Mouse (Mus musculus): Measurements from ENCODE around the gene Npy5r. TPM values are rescaled to one million over a fixed set of nuclear protein-coding genes. Genes with fewer than 3 reads are reported as not detected.
A peak's percentile ranks its signal among the peaks of the same experiment; 100 is the strongest.

The Npy5r gene
- polyA plus RNA-seq (2014; fragmentation: Nextera tagmentation; extraction: Ambion mirVana), result 0.14 TPM in 1 of 2 replicates, not detected in the other

DNA sequence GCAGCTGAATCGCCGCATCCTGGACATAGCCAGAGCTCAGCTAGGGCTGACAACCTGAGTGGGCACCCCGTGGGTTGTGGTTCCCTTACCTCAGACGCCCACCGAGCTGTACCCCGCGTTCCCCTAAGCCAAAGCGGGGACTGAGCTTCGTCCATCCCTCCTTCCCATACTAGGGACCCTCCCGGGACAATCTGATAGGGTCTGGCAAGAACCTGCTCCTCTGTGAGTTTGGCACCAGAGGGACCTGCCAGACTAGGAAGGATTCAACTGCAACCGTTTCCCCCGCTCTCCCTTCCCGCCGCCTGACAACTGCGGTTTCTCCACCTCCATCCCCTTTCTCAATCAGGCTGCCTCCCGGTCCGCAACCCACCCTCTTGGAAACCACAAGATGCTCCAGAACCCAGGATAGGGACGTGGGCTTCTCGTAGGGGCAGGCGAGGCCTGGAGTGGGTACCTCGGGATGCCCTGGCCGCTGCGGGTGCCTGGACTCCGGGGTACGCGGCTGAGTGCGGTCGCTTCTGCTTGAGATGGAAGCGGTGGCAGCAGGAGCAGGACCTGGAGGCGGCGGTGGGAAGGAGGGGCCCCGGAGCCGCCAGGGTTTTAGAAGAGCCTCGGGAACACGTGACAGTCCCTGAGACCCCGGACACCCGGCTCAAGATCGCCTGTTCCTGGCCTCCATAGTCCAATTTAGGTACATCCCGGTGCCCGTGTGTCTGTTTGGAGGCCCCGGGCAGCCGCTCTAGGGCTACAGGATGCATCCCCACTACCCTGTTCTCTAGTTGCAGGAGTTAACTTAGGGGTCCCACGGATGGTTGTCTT lies at the start of gene Npy5r:
Gene Npy5r (minus strand): TSS at position 618 of the 819 bp plus-strand sequence.
- no peaks in the 10 kb centered on the region for H3K4me1 ChIP-seq (ENCODE audit: control insufficient read depth, insufficient read depth, low read length)
- 0 out of 2 replicates have a peak, but pooled peaks cover 5% of the 10 kb centered on the region for H3K27me3 ChIP-seq (ENCODE audit: control insufficient read depth, insufficient read depth, low read length)
- H3K9ac ChIP-seq (replicated peaks; ENCODE audit: low read depth, low read length), result no peak within 1 kb of the TSS
- H3K9me3 ChIP-seq (ENCODE audit: control insufficient read depth, low read depth, low read length), result no peaks in the 10 kb centered on the region
- H3K27ac ChIP-seq (ENCODE audit: low read length), result no peak within 1 kb of the TSS
- WGBS, result 2% methylated on average over 43 of the region's 43 CpGs
- no peaks in the 10 kb centered on the region for H3K36me3 ChIP-seq (ENCODE audit: control insufficient read depth, insufficient read depth, low read length)
- H3K4me2 ChIP-seq (replicated peaks; ENCODE audit: low read depth, low read length), result peak within 1 kb of the TSS; percentile 65
- peak within 1 kb of the TSS; percentile 35 for H3K4me3 ChIP-seq (ENCODE audit: low read depth, low read length)
- ATAC-seq (ENCODE audit: insufficient number of reproducible peaks, insufficient read depth, low FRiP score, low read depth), result peak; percentile 69; the same call in 1 of the 2 replicates

DNA sequence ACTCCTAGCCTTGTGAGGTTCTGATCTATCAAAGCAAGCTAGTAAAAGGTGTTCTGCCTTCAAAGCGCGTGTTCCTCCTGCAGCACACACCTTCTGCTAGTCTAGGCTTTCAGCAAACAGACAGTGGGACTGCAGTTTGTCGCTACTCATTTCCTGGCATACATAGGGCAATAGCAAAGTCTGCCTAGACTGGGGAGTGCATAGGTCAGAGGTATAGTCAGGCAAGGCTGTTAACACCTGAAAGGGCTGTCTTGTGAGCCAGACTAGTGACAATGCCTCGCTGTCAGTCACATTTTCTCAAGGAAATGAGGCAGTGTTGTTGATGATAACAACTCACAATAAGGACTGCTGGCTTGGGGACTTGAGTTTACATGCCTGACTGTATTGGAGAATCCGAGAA lies 44.0 kb upstream of the Npy5r start:
- Histone ChIP-seq H3K27ac (ENCODE audit: low read length) (no peak overlapping the region), H3K4me3 (ENCODE audit: low read depth, low read length) (no peak overlapping the region), H3K36me3 (ENCODE audit: control insufficient read depth, insufficient read depth, low read length) (no peaks in the 10 kb centered on the region), H3K4me2 (replicated peaks; ENCODE audit: low read depth, low read length) (no peak overlapping the region), H3K9ac (replicated peaks; ENCODE audit: low read depth, low read length) (no peak overlapping the region), H3K27me3 (ENCODE audit: control insufficient read depth, insufficient read depth, low read length) (no peaks in the 10 kb centered on the region), H3K4me1 (ENCODE audit: control insufficient read depth, insufficient read depth, low read length) (no peaks in the 10 kb centered on the region), H3K9me3 (ENCODE audit: control insufficient read depth, low read depth, low read length) (no peaks in the 10 kb centered on the region)
- no peak for ATAC-seq (ENCODE audit: insufficient number of reproducible peaks, insufficient read depth, low FRiP score, low read depth)
- 51% methylated on average over 5 of the region's 5 CpGs for WGBS

DNA sequence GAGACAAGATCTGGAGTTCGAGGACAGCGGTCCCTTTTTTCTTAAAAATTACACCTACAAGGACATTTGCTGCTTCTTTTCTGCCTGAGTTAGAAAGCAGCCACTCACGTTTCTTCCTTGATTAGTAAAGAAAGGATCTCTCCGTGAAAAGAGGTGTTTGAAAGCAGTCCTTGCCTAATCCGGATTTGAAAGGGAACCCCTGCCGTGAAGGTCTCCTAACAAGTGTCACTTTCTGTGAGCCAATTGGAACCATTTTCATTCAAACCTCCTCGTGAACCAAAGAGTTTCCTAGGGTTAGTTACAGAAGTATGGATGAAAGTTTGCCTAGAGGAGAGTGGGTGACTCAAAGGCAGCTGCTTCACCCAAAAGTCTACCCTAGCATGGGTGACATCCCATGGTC lies 41.5 kb upstream of the Npy5r start:
- H3K4me2 ChIP-seq (replicated peaks; ENCODE audit: low read depth, low read length), result no peak overlapping the region
- H3K4me1 ChIP-seq (ENCODE audit: control insufficient read depth, insufficient read depth, low read length), result no peaks in the 10 kb centered on the region
- no peak overlapping the region for H3K9ac ChIP-seq (replicated peaks; ENCODE audit: low read depth, low read length)
- no peak overlapping the region for H3K4me3 ChIP-seq (ENCODE audit: low read depth, low read length)
- no peaks in the 10 kb centered on the region for H3K9me3 ChIP-seq (ENCODE audit: control insufficient read depth, low read depth, low read length)
- H3K27ac ChIP-seq (ENCODE audit: low read length), result no peak overlapping the region
- H3K27me3 ChIP-seq (ENCODE audit: control insufficient read depth, insufficient read depth, low read length), result no peaks in the 10 kb centered on the region
- WGBS, result 37% methylated on average over 7 of the region's 7 CpGs
- no peaks in the 10 kb centered on the region for H3K36me3 ChIP-seq (ENCODE audit: control insufficient read depth, insufficient read depth, low read length)
- ATAC-seq (ENCODE audit: insufficient number of reproducible peaks, insufficient read depth, low FRiP score, low read depth), result no peak

DNA sequence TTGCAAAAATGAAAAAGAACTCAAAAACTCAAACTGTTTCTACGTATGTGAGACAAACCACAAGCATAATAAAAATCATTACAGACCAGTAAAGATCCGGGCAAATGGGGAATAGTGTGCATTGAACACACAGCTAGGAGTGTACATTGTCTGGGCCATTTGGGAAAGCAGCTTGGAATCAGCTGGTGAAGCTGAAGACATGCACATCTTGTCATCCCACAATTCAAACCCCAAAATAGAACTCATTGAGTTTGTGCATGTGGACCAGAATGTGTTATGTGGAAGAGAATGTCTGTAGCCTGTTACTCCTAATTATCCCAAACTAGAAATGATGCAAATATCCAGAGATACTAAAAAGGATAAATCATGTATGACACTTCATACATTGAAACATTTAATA lies 34.9 kb upstream of the Npy5r start:
- Histone ChIP-seq H3K9me3 (ENCODE audit: control insufficient read depth, low read depth, low read length) (no peaks in the 10 kb centered on the region), H3K27me3 (ENCODE audit: control insufficient read depth, insufficient read depth, low read length) (no peaks in the 10 kb centered on the region), H3K27ac (ENCODE audit: low read length) (no peak overlapping the region), H3K4me3 (ENCODE audit: low read depth, low read length) (no peak overlapping the region), H3K36me3 (ENCODE audit: control insufficient read depth, insufficient read depth, low read length) (no peaks in the 10 kb centered on the region), H3K9ac (replicated peaks; ENCODE audit: low read depth, low read length) (no peak overlapping the region), H3K4me1 (ENCODE audit: control insufficient read depth, insufficient read depth, low read length) (no peaks in the 10 kb centered on the region), H3K4me2 (replicated peaks; ENCODE audit: low read depth, low read length) (no peak overlapping the region)
- WGBS, result 85% methylated on average over 2 of the region's 2 CpGs
- no peak for ATAC-seq (ENCODE audit: insufficient number of reproducible peaks, insufficient read depth, low FRiP score, low read depth)

DNA sequence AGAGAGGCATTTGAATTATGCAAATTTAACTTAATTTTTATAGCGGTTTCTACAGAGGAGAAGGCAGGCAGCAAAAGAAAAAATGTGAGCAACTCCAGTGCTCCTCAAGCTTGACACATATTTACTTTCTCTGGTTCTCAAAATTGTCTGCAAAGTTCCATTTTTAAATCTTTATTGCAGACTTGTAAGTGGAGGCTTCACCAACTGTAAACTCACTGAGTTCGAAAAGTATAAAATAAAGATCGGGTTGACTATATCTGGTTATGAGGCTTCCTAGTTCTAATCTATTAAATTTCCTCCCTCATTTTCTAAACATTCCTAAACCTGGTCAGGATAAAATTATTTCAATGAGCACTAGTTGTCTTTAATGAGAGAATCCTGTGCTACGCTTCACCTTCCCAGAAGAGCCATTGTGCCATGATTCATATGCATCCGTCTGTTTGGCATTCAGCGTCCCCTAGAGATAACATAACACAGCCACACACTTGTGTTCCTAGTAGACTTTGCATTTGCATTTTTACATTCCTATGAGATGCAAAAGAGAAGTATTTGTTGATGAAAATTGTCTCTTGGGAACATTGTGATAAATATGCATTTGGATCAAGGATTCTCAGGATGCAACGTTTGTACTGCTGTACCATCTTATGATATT lies 26.5 kb upstream of the Npy5r start:
- Histone ChIP-seq H3K36me3 (ENCODE audit: control insufficient read depth, insufficient read depth, low read length) (no peaks in the 10 kb centered on the region), H3K4me2 (replicated peaks; ENCODE audit: low read depth, low read length) (no peak overlapping the region), H3K27ac (ENCODE audit: low read length) (no peak overlapping the region), H3K27me3 (ENCODE audit: control insufficient read depth, insufficient read depth, low read length) (no peaks in the 10 kb centered on the region), H3K4me3 (ENCODE audit: low read depth, low read length) (no peak overlapping the region), H3K9ac (replicated peaks; ENCODE audit: low read depth, low read length) (no peak overlapping the region), H3K4me1 (ENCODE audit: control insufficient read depth, insufficient read depth, low read length) (no peaks in the 10 kb centered on the region), H3K9me3 (ENCODE audit: control insufficient read depth, low read depth, low read length) (no peaks in the 10 kb centered on the region)
- 87% methylated on average over 7 of the region's 7 CpGs for WGBS
- ATAC-seq (ENCODE audit: insufficient number of reproducible peaks, insufficient read depth, low FRiP score, low read depth), result no peak

DNA sequence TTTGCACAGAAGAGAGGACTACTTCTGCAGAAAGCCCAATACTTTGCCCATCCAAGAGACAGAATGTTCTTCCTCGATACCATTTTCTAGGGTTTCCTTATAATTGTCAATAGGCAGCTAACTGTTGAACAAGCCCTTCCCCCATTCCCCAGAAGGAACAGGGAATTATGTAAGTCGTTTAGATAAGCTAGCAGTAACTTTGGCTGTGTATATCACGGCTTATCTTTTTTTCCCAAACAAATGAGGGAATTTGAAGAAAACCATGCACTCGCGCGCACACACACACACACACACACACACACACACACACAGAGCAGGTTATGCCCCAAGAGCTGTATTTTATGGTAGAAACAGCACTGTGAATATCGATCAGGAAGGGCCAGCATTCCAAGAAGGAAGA lies 10.9 kb upstream of the Npy5r start:
- no peak for ATAC-seq (ENCODE audit: insufficient number of reproducible peaks, insufficient read depth, low FRiP score, low read depth)
- Histone ChIP-seq H3K36me3 (ENCODE audit: control insufficient read depth, insufficient read depth, low read length) (no peaks in the 10 kb centered on the region), H3K9ac (replicated peaks; ENCODE audit: low read depth, low read length) (no peak overlapping the region), H3K9me3 (ENCODE audit: control insufficient read depth, low read depth, low read length) (no peaks in the 10 kb centered on the region), H3K4me2 (replicated peaks; ENCODE audit: low read depth, low read length) (no peak overlapping the region; the same call in 1 of the 2 replicates), H3K4me3 (ENCODE audit: low read depth, low read length) (no peak overlapping the region), H3K27me3 (ENCODE audit: control insufficient read depth, insufficient read depth, low read length) (peaks cover 14% of the 10 kb centered on the region; the same call in 1 of the 2 replicates), H3K27ac (ENCODE audit: low read length) (no peak overlapping the region), H3K4me1 (ENCODE audit: control insufficient read depth, insufficient read depth, low read length) (no peaks in the 10 kb centered on the region; the same call in 1 of the 2 replicates)
- 38% methylated on average over 7 of the region's 7 CpGs for WGBS

DNA sequence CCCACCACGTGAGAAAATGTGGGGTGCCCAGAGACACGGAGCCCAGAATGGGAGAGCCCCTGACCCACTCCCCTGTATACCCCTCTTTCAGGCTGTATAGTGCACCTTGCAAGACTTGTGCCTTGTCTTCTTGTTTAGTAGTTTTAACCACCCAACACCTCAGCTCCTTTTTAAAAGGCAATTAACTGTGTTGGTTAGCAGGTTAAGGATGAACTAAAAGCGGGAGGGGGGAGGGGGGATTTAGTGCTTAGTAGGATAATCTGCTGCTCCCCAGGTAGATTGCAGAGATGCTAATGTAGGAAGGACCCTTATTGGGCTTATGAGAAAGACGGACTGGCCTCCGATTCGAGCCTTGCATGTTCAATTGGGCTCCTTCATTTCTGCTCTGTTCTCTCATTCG lies 10.1 kb upstream of the Npy5r start:
- H3K4me2 ChIP-seq (replicated peaks; ENCODE audit: low read depth, low read length), result peak overlapping the region; percentile 56

DNA sequence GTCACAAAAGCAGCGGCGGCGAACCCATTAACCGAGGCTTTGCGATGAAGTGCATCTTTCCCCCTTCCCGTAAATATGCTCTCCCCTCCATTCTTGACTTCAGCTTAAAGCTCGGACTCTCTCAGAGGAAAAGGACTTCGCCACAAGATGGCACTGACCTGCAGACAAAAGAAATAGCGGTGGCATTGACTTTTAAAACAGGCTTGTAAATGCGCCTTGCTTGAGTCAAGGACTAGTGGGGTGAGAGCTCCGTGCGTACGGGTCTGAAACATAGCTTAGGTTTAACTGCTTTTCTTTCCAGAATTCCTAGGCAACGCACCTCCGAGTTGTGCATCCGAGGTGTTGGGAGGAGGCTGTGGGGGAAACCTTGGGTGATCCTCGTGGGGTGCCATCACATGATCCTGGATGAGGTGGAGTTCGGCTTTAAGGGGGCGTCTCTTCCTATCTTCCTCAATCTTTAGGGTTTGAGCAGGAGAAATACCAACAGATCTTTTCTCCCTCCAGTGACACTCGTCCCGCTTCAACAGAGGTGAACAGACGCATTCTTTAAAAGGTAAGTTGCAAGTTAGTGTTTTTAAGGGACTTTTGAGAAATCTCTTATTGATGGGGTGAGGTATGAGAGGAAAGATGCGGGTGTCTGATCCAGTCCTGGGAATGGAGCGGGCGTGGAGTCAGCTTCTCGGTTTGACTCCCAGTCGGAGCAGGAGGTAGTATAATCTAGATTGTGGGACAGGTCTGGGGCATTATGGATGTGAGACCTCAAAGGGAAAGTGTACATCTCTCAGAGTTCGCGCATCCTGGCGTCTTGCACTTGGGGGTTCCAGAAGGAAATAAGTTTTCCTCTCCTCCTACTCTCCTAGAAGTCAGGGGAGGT lies 9.3 kb upstream of the Npy5r start, which contains the start of gene Npy1r:
Gene Npy1r (plus strand): TSS at position 223 of the 874 bp plus-strand sequence.
- WGBS, result under 1% methylated on average over 30 of the region's 30 CpGs
- H3K9ac ChIP-seq (replicated peaks; ENCODE audit: low read depth, low read length), result no peak within 1 kb of the TSS
- H3K36me3 ChIP-seq (ENCODE audit: control insufficient read depth, insufficient read depth, low read length), result no peaks in the 10 kb centered on the region
- H3K4me2 ChIP-seq (replicated peaks; ENCODE audit: low read depth, low read length), result peak within 1 kb of the TSS; percentile 56
- H3K4me3 ChIP-seq (ENCODE audit: low read depth, low read length), result peak within 1 kb of the TSS; percentile 26
- ATAC-seq (ENCODE audit: insufficient number of reproducible peaks, insufficient read depth, low FRiP score, low read depth), result peak; percentile 43; the same call in 1 of the 2 replicates
- H3K27ac ChIP-seq (ENCODE audit: low read length), result no peak within 1 kb of the TSS
- H3K4me1 ChIP-seq (ENCODE audit: control insufficient read depth, insufficient read depth, low read length), result no peaks in the 10 kb centered on the region; the same call in 1 of the 2 replicates
- peaks cover 14% of the 10 kb centered on the region; the same call in 1 of the 2 replicates for H3K27me3 ChIP-seq (ENCODE audit: control insufficient read depth, insufficient read depth, low read length)
- no peaks in the 10 kb centered on the region for H3K9me3 ChIP-seq (ENCODE audit: control insufficient read depth, low read depth, low read length)

More for the DNA sequence above, 10.1 kb upstream of the Npy5r start:
- Histone ChIP-seq H3K9ac (replicated peaks; ENCODE audit: low read depth, low read length) (no peak overlapping the region), H3K9me3 (ENCODE audit: control insufficient read depth, low read depth, low read length) (no peaks in the 10 kb centered on the region), H3K4me1 (ENCODE audit: control insufficient read depth, insufficient read depth, low read length) (no peaks in the 10 kb centered on the region; the same call in 1 of the 2 replicates), H3K27me3 (ENCODE audit: control insufficient read depth, insufficient read depth, low read length) (peaks cover 14% of the 10 kb centered on the region; the same call in 1 of the 2 replicates), H3K27ac (ENCODE audit: low read length) (no peak overlapping the region), H3K36me3 (ENCODE audit: control insufficient read depth, insufficient read depth, low read length) (no peaks in the 10 kb centered on the region), H3K4me3 (ENCODE audit: low read depth, low read length) (peak overlapping the region; percentile 26)
- WGBS, result 11% methylated on average over 7 of the region's 7 CpGs
- no peak for ATAC-seq (ENCODE audit: insufficient number of reproducible peaks, insufficient read depth, low FRiP score, low read depth)
